8 mouse cellular contexts compared by ENCODE assay signal in the genomic region with DNA sequence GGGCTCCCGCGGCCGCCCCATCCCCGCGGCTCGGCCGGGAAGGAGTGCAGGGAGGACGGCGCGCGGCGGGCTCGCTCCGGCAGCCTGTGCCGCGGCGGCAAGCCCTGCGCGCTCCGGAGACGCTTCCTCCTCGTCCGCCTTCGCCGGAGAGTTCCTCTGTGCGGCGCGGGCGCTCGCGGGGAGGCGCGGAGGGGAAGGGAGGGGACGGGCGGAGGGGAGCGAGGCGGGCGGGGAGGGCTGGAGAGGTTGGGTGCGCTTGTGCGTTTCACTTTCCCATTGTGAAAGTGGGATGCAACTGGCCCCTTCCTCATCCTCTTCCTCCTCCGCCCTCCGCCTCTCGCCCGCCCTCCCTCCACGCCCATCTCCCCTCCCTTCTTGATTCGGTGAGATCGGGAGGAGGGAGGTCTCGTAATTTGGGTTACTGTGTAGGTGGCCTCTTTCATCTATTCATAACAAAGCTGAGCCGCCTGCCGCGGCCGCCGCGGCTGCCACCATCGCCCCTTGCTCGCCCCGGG. TPM values are rescaled to one million over a fixed set of nuclear protein-coding genes. Genes with fewer than 3 reads are reported as not detected.
DNase-seq lines count a peak whose midpoint lies in the region; ATAC-seq lines count a peak whose summit lies in the region.

A gene (minus strand): TSS at position 145 of the 515 bp plus-strand sequence.

- under 1% methylated on average over 50 of the region's 57 CpGs for WGBS in forebrain, embryonic 10.5 days

- H3K36me3 ChIP-seq in forebrain, embryonic 10.5 days (replicated peaks) = no peaks in the 10 kb centered on the region

- H3K27ac ChIP-seq in forebrain, embryonic 10.5 days = peak within 1 kb of the TSS; percentile 92

- ATAC-seq in activated CD4-positive, CD25-positive, alpha-beta regulatory T cell, adult 4 months = peak; percentile 70

- H3K4me3 ChIP-seq in forebrain, embryonic 10.5 days = peak within 1 kb of the TSS; percentile 66

- no peaks in the 10 kb centered on the region for H3K9me3 ChIP-seq in forebrain, embryonic 10.5 days

- peaks cover 83% of the 10 kb centered on the region for H3K27me3 ChIP-seq in forebrain, embryonic 10.5 days (ENCODE audit: poor library complexity, severe bottlenecking)

- peaks cover 62% of the 10 kb centered on the region for H3K4me1 ChIP-seq in forebrain, embryonic 10.5 days

- peak; percentile 10 to 19 for DNase-seq in CD8-positive naive resting alpha-beta T cell, adult 2 months (ENCODE audit: low read depth in 2 of 2, low spot score in 2 of 2)
- peak; percentile 81 for DNase-seq in forebrain, embryonic 10.5 days (ENCODE audit: extremely low spot score, low spot score)
- DNase-seq in heart, postnatal 4 days = peak; percentile 57
- peak in 1 of 2 experiments; percentile 67 for DNase-seq in layer of hippocampus, postnatal 36 days
- peak; percentile 58 for DNase-seq in lung, postnatal 14 days
- peak; percentile 21 for DNase-seq in ovary, postnatal 14 days (ENCODE audit: low spot score)
- DNase-seq in thymus, postnatal 14 days = peak; percentile 79

RNA-seq across cellular contexts. Expression of the gene that starts here (rescaled TPM):
- 10 to 100 TPM; 21.2 to 26.3 TPM for polyA plus RNA-seq in activated CD4-positive, CD25-positive, alpha-beta regulatory T cell, adult 4 months (2017; shearing (Covaris generic))
- 1.8 and 2.1 TPM in 2 replicates for polyA plus RNA-seq in forebrain, embryonic 10.5 days (2016; fragmentation: Nextera tagmentation; extraction: Ambion mirVana)
- 1 to 10 TPM; 6.2 to 6.9 TPM for total RNA-seq in heart, postnatal 4 days (2021)
- 10 to 100 TPM; 32.6 to 33.5 TPM for total RNA-seq in layer of hippocampus, postnatal 36 days (2021)

Comparison
In these comparisons a context has a peak if more than half of its experiments do, and no peak if none do; other contexts are left out.
1. RNA of the gene that starts here (total RNA-seq): 32.6 to 33.5 TPM in layer of hippocampus, postnatal 36 days; 6.2 to 6.9 TPM in heart, postnatal 4 days; every median in the first group is over 4 times any median in the second.